Mouse (Mus musculus): Measurements from ENCODE around the gene Bdkrb2.
A peak's percentile ranks its signal among the peaks of the same experiment; 100 is the strongest.

Gene Bdkrb2

DNA sequence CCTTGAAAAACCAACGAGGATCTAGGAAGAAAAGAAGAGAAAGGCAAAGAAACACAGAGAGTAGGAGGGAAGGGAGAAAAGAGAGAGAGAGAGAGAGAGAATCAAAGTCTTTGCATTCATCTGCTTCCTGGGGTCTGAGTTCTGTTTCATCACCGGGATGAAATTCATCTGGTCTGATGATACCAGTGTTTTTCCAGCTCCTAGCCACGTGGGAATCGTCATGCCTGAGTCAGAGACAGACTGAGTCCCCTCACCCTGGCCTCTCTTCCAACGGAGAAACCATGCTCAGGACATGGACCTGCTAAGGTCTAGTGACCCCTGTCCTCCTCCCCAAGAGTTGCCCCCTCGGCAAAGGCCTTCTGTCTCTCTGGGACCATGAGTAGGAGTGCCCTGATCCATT, 16.5 kb upstream of the Bdkrb2 start:
- DNase-seq (ENCODE audit: inconsistent ontology term), result no peak

DNA sequence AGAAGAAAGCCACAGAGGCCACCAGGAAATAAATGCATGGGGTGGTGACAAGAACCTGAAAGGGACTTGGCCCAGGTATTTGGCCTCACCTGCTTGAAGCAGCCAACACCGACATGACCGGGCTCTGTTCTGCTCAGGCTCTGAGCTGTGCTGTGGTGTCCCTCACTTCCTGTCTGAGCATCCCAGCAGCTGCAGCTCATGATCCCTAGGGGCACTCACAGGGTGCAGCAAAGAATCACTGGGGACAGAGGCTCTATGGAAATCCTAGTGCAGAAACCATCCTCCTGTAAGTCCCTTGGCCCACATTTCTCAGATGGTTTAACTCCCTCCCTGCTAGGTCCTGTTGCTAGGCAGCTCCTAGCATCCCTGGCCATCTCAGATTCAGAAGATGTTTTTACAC, 15.9 kb upstream of the Bdkrb2 start:
- no peak for DNase-seq (ENCODE audit: inconsistent ontology term)

DNA sequence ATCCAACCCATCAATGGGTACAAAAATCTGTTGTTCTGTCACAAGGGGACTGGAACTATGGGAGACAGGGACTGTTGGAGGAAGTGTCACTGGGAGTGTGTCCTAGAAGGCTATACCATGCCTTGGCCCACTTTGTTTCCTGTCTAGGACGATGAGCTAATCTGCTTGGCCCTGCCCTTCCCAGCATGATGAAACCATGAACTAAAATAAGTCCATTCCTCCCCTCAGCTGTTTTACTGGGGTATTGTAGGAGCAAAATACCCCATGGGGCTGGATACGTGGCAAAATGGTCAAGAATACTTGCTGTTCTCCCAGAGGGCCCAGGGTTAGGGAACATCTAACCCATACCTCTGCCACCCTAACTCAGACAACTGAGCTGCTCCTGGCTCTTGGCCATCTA, 15.0 kb upstream of the Bdkrb2 start:
- DNase-seq (ENCODE audit: inconsistent ontology term), result no peak

DNA sequence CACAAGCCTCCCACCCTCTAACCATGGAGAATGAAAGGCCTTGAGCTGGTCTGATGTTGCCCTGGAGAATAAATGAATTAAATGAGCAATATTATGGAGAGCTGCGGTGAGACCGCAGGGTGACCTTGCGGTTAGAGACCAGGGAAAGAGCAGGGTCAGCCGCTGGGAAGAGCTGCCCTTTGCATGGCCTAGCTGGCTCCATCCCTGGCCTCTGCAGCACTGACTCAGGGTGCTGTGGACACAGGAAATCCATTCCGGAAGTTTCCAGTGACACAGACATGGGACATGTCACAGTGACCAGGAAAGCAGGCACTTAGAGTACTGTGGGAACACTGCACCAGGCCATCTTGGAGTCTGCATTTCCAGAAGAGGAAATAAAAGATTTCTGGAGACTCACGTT, 14.1 kb upstream of the Bdkrb2 start:
- no peak for DNase-seq (ENCODE audit: inconsistent ontology term)

DNA sequence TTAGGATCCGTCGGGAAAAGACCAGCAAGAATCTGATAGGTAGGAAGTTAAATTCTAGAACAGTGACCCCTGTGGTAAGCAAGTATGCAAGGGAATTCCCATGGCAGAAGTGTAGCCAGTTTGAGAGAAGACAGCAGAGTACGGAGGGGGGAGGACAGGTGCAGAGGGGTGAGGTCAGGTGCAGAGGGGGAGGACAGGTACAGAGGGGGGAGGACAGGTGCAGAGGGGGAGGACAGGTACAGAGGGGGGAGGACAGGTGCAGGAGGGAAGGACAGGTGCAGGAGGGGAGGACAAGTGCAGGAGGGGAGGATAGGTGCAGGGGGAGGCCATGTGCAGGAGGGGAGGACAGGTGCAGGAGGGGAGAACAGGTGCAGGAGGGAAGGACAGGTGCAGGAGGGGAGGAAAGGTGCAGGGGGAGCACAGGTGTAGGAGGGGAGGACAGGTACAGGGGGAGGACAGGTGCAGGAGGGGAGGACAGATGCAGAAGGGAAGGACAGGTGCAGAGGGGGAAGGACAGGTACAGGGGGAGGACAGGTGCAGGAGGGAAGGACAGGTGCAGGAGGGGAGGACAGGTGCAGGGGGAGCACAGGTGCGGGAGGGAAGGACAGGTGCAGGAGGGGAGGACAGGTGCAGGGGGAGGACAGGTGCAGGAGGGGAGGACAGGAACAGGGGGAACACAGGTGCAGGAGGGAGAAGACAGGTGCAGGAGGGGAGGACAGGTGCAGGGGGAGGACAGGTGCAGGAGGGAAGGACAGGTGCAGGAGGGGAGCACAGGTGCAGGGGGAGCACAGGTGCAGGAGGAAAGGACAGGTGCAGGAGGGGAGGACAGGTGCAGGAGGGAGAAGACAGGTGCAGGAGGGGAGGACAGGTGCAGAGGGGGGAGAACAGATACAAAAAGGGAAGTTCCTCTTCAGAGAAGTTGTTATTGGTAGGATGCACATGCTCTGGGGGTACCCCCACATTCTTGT, 12.9 kb upstream of the Bdkrb2 start:
- no peak for DNase-seq (ENCODE audit: inconsistent ontology term)

DNA sequence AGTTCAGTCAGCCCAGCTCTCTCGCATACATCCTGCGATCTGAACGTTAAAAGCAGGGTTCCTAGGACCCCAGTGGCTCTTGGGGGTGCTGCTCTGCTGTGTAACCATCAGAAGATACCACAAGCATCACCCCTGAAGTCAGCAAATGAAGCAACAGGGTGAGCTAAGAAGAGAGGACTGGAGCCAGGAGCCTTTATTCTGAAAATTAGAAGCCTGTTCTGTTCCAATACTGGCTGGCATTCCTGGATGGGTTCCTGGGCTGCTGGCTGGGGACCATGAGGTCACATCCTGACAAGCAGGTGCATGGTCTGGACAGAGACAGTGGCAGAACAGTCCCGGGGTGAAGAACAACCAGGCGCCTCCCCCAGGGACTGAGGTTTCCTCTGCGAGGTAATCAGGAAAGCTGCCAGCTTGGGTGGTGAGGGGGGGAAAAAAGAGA, 11.5 kb upstream of the Bdkrb2 start:
- peak; percentile 92 for DNase-seq (ENCODE audit: inconsistent ontology term)

DNA sequence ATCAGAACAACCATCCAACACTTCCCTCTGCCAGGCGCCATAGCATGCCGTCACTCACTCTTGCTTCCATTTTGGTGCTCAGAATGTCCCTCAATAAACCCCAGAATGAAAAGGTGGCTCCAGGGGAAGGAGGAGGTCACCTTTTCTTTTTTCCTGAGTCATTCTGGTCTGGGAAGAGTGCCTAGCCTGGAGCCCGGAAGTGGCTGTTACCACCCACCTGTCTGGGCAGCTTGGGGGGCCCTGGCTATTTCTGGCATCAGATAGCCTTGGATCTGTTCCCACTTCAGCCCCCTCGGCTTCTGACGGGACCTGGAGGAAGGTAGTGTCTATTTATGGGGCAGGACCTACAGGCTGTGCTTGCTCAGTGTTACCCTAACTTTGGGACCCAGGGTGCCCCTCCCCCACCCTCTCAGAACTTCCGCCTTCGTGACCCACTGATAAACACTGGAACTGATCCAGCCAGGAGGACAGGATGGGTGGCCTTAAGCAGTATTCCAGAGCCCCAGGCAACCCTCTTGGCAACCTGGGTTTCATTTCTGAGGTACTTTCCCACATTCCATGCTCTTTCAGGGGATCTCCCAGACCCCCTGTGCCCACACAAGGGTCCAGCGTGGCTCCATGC, 8.8 kb upstream of the Bdkrb2 start:
- no peak for DNase-seq (ENCODE audit: inconsistent ontology term)

DNA sequence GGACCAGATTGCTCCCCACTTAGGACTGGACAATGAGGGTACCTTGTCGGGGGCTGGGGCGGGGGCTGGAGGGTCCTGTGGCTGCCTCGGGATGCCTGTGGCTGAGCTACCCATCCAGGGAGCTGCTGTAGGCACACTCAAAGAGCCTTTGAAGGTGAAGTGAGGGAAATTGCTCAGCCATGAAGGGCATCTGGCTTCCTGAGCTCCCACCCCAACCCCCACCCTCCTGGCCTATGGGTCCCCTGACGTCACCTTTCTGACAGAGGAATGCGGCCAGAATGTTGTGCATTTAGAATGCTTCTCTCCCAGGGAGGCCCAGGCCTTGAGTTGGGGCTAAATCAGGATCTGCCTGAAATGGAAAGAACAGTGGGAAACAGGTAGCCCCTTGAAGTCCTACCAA, 7.9 kb upstream of the Bdkrb2 start:
- DNase-seq (ENCODE audit: inconsistent ontology term), result peak; percentile 46

DNA sequence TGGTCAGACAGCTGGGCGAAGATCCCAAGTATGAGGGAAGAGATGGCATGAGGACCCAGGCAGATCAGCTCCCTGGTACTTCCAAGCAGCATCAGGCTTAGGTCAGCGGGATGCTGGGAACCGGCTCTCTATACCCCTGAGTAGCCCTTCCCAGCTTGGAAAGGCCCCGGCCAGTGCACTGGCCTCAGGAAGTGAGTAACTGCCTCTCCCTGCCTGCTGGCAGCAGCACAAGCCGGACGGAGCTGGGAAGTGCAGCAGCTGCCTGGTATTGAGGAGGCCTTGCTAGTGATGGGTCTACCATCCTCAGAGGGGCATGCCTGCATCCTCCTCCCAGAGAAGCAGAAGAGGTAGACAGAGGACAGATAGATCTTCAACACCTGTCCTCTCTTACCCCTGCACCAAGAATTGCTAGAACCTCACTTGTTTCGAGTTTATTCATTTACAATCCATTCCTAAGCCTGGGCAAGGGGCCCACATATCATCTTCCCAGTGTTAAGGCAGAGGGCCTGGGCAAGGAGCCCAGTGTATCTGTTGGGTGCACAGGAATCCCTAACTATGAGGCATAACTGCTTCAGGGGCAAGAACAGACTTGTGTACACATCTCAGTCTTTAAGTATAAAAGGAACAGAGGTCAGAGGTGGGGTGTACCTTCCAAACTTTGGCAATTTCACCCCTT, 5.6 kb upstream of the Bdkrb2 start:
- peak; percentile 69 for DNase-seq (ENCODE audit: inconsistent ontology term)

DNA sequence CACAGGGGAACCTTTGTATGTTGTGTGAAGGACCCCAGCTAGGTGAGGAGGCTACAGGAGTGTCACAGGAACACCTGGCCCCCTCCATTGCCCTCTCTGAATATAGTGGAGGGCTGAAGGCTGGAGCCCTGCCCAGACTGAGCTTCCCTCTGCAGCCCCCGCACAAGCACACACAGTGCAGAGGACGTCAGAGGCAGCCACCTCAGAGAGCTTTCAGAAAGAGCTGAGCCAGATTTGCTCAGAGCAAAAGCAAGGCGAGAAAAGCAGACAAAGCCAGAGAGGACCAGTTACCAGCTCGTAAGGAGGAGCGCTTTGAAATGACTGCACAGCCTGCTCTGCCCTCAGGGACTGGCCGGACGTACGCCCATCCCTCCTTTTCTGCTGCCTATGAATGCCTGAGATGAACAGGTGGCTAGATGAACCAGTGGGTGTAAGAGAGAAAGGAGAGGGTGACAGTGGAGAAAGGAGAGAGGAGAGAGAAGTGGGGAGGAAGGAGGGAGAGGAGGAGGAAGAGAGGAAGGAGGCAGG, 2.0 kb upstream of the Bdkrb2 start:
- no peak for DNase-seq (ENCODE audit: inconsistent ontology term)

DNA sequence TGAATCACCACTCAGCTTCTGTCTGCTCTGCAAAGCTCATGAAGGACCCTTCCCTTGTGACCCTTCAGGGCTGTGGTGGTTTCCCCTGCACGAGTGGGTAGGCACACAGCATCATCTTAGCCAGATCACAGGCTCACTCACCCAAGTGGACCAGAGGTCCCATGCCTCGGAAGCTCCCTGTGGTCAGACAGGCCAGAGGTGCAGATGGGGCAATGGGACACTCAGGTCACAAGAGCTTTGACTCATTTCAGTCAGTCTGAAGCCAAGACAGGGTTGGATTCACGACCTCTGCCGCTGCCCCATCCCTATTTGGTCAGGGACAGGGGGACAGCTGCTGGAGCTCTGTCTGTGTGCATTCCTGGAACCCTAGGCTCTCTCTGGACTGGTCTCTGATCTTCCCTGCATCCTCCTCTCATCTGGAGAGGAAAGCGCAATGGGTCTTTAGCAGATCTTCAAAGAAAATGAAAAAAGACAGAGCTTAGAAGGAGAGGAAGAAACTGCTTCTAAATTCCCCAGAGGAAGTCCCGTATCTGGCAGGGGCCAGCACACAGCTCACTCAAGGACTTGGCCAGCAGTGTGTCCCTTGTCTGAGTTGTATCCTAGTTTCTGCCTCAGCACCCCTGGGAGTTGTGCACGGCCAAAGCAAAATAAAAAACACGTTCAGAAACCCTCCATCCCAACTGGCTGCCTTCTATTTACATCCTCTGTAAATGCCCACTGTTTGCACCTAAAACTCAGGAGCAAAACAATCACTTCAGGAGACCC, 788 bp upstream of the Bdkrb2 start:
- peak; percentile 21 for DNase-seq (ENCODE audit: inconsistent ontology term)

DNA sequence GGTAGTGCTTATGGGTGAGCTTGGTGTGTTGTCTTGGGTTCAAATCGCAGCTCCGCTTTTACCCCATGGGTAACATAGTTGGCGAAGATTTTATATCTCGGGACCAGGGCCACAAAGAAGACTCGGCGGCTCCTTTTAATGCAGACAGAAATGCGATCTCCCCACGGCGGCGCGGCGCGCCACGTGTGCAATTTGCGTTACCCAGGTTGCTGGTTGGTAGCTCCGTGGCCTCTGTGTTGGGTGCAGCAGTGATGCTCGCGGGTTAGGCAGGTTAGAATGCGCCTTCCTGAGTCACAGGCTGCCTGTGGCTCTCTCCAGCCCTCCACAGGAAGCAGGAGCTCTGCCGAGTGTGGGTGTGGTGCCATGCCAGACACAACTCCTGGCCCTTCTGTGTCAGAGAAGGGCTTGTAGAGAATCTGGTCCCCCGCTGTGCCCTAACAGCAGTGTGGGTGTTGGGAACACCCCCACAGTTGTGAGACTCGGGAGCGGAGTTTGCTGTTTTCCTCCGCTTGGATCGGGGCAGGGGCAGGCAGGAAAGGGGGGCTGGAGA, 775 bp downstream of the Bdkrb2 start:
- peak; percentile 58 for DNase-seq (ENCODE audit: inconsistent ontology term)

DNA sequence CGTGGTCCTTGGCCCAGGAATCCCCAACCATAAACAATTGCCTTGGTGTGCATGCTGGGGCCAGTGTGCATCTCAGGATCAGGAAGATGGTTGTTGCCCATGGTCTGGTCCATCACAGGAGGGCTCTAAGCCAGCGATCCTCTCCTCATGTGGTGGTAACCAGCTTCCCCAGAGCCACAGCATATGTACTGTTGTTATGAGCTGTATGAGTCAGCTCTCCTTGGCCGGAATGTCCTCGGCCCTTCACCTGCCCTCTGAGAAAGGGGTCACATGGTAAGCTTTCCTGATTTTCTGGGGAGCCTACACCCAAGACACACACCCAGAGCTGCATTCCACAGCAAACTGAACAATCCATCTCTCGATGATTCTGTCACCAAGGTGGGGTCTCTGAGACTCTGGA, 2.2 kb downstream of the Bdkrb2 start:
- no peak for DNase-seq (ENCODE audit: inconsistent ontology term)

DNA sequence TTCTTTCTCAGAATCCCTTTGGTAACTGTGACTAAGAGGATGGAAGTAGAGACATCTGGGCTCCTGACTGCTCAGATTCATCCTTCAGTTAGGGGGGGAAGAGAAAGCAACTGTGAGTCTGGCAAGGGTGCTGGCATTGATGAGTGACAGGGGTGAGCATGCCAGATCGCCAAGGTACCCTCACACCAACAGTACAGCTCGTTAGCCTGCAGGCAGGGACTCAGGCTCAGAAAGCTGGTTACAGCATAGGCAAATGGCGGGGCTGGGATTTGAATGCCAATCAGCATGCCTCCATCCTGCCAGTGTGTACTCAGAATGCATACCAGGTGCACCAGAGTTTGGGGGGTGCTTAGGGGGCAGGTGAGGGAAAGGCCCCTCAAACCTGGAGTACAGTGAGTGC, 8.8 kb downstream of the Bdkrb2 start:
- DNase-seq (ENCODE audit: inconsistent ontology term), result no peak

DNA sequence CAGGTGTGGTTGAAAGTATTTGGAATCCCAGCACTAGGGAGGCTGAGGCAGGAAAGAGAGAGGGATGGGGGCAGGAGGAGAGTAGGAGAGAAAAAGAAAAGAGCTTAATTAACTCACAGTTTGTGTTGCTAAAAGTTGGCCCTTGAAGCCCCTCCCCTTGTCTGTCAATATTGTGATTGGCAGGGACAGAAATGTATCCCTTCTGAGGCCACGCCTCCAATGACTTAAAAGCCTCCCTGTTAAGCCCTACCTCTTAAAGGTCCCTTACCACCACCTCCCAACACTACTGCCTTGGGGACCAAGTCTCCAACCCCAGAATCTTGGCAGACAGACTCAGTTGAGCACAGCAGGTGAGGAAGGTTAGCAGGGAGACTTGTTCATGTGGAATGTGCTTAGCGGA, 9.6 kb downstream of the Bdkrb2 start:
- peak; percentile 30 for DNase-seq (ENCODE audit: inconsistent ontology term)

DNA sequence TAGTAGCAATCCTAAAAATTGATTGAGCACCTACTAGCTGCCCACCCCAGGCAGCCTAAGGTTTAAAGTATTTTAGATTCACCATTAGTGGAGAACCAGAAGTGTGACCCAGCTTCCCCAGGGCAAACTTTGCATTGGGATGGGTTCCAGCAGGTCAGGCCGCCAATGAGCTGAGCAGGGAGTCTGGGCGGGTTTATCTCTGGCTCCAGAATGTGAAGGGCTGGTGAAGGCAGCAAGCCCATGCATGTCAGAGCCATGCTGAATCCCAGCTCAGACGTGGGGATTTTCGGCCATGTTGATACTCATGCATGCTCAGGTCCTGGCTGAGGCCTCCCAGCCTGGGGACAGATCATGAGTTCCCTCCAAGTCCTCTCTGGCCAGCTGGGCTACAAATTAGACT, 11.3 kb downstream of the Bdkrb2 start:
- no peak for DNase-seq (ENCODE audit: inconsistent ontology term)

DNA sequence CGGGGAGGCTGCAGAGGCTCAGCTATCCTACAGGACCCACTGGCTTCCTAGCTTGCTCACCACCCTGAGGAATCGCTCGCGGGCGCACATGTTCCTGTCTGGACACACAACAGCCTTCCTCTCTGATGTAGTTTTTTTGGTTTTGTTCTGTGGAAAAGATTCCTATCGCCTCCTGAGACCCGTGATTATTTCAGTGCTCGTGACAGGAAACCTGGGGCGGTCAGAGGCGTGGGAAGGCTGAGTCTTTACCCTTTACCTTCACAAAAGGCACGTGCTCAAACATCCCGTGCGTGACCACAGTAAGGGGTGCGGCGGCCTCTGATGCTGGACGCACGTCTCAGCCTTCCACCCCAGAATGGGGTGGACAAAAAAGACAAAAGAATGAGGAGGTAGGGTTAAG, 17.5 kb downstream of the Bdkrb2 start:
- no peak for DNase-seq (ENCODE audit: inconsistent ontology term)

DNA sequence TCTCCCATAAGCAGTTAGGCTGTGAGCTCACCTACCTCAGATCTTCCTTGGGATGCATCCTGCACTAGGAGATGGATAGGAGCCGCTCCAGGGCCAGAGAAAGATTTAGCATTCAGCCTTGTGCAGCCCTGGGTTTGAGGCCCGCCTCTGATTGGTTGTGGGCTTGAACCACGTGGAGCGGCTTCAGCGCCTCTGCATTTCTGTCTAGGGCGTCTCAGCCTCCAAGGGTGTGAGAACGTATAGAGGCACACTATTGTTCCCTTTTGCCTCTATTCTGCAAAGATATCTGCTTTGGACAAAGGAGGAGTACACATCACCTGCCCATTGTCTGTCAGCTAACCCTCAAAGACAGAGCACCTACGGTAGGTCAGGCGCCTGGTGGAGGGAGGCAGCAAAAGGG, 19.5 kb downstream of the Bdkrb2 start:
- no peak for DNase-seq (ENCODE audit: inconsistent ontology term)

DNA sequence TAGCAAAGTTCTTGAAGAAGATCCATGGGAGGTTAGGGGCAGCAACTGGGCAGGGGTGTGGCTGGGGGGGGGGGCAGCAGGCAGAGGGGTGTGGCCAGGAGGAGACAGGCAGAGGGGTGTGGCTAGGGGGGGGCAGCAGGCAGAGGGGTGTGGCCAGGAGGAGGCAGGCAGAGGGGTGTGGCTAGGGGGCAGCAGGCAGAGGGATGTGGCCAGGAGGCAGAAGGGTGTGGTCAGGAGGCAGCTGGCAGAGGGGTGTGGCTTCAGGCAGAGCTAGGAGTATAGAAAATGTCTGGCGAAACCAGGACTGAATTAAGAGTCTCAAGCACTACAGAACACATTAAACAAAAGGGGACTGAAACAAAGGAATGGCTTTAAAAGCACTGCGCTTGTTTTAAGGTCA, 20.5 kb downstream of the Bdkrb2 start:
- DNase-seq (ENCODE audit: inconsistent ontology term), result peak; percentile 14

DNA sequence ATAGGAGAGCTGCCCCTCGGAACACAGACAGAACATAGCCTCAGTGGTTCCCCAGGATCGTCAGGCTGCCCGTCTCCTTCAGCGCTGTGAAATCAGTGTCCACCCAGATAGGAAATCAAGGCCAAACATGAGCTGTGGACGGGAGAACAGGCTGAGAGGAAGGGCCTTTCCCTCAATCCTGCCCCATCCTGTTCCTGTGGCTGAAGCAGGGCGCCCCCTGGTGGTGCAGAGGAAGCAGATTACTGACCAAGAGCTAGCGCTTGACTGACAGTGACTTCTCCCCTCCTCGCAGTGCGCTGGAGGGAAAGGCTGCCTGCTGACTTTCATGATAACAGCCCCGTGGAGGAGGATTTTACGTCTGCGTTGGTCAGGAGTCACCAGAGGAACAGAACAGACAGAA, 21.8 kb downstream of the Bdkrb2 start:
- peak; percentile 73 for DNase-seq (ENCODE audit: inconsistent ontology term)

DNA sequence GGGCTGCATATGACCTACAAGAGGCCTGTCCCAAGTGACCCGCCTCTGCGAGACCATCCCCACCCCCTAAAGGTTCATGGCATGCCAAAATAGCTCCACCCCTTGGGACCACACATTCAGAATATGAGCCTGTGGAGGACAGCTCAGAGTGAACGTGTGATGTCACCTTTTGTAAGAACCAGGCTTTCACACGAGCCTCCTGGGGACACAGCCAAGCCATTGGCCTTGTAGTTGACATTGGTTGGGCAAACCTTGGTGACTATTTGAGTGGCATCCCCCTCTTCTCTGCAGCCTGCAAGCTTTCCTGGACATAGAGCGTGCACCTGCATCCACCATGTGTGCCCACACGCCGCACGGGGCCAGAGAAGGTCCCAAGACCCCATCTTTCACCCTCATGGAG, 24.5 kb downstream of the Bdkrb2 start:
- no peak for DNase-seq (ENCODE audit: inconsistent ontology term)

Measured in Muller cell, postnatal 12 days (primary cell).